Mouse (Mus musculus) cerebellum, postnatal 25 days (tissue): ENCODE measurements at regions not wholly inside any gene's neighbourhood (a gene's known extent, or its start where the extent isn't known, plus 50 kb on each side); places are given as distances from the start of the nearest gene placed in this dataset.

Source experiments
- DNase-seq, 2 experiments: peaks; one replicate each; pipeline ENCODE4 v3.0.0; 2021; ENCODE audit warnings: mixed read lengths in 2 of 2

DNA sequence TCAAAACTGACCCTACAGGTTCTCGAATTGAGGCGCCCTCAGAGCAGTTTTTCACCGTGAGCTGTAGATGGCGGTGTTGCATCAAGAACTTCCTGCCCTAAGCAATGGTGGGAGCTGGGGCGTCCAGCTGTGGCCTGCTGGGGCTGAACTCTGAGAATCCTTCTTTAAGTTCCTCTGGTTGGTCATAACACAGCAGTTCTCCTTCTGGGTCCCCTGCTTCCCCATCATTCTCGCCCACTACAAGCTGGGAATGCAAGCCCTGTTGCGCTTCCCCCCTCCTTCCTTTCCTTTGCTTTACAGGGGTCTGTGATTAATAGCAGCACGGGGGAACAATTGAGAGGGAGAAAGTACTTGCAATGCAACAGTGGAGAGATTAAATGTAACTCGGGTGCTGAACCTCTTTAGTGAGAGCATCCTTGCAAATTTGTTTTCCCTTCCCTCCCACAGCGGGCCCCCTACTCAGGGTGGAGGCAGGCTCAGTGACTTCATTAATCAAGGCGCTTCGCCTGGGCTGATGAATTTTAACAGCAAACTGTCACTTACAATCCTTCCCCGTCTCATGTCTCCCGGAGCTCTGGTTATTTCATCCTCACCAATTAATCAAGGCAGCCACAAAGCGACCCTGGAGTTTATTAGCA is 794.3 kb upstream of the Api5 start:
- peak; percentile 27 to 53 for DNase-seq

- no peak for DNase-seq
These were observed 793.8 kb upstream of the Api5 start for GRCm38 (mm10) chr2:95231739-95232134.

DNA sequence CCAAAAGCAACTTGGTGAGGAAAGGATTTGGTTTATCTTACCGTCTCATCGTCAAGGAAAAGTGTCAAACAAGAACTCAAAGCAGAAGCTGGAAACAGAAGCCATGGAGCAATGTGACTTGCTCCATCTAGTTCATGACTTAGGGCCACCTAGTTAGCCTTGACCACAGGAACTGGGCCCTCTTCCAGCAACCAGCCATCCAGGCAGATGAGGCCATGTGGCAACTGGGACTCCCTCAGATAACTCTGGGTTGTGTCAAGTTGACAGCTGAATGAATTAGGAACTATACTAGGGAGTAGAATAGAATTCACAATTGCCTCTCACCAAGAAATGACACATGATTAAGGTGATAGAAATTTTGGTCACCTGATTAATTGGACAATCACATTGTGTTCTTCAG is 791.5 kb upstream of the Api5 start:
- no peak for DNase-seq

GRCm38 (mm10) chr2:95210216-95210941 is 772.4 kb upstream of the Api5 start:
- DNase-seq, result no peak
